Mouse (Mus musculus) spleen, adult 2 months (tissue): ENCODE measurements around the gene Wars.

Source experiments
- CTCF ChIP-seq: fragments of 200-500 bp; IDR thresholded peaks from 2 replicates; pipeline ENCODE4 v1.5.1; 2011; ENCODE audit warnings: mild to moderate bottlenecking, inconsistent platforms; ENCODE audit not compliant: insufficient read depth, insufficient read length, insufficient replicate concordance; ENCODE audit errors: extremely low read depth
- POLR2A ChIP-seq: fragments of 200-500 bp; IDR thresholded peaks from 2 replicates; pipeline ENCODE4 v1.6.1; 2011; ENCODE audit warnings: low read depth, low read length, inconsistent platforms

GRCm38 (mm10) chr12:108905620-108906302 is 11.8 kb upstream of the Wars start:
- TF ChIP-seq CTCF (no peak), POLR2A (no peak)
